Mouse (Mus musculus) kidney, postnatal 0 days (tissue): ENCODE results near the gene Gfy. TPM values are rescaled to one million over a fixed set of nuclear protein-coding genes. Genes with fewer than 3 reads are reported as not detected.

Experiments used
- ATAC-seq: fragments of 200-750 bp; cut with Nextera tagmentation; replicated peaks from 2 replicates; pipeline ENCODE4 v1.8.0; 2017; ENCODE audit warnings: low read depth, moderate number of reproducible peaks, moderate TSS enrichment, moderate library complexity; ENCODE audit not compliant: low FRiP score
- DNase-seq: peaks from one replicate; pipeline ENCODE4 v3.0.0-alpha.2; 2016; ENCODE audit warnings: low spot score
- H3K27ac ChIP-seq: fragments of 300-500 bp; sonication (generic); 2 replicates; pipeline ENCODE4 v1.5.1; 2014; ENCODE audit warnings: mild to moderate bottlenecking
- H3K27me3 ChIP-seq: fragments of 300-500 bp; sonication (generic); 2 replicates; pipeline ENCODE4 v1.6.1; 2014; ENCODE audit warnings: low read length, mixed read lengths; ENCODE audit not compliant: insufficient read depth
- H3K36me3 ChIP-seq: fragments of 300-500 bp; sonication (generic); 2 replicates; pipeline ENCODE4 v1.6.1; 2014; ENCODE audit warnings: low read length, mixed read lengths; ENCODE audit not compliant: insufficient read depth
- H3K4me1 ChIP-seq: fragments of 300-500 bp; sonication (generic); replicated peaks from 2 replicates; pipeline ENCODE4 v1.6.1; 2014; ENCODE audit warnings: antibody characterized with exemption, low read length, mixed read lengths; ENCODE audit not compliant: insufficient read depth
- H3K4me2 ChIP-seq: fragments of 300-500 bp; sonication (generic); 2 replicates; pipeline ENCODE4 v1.6.1; 2014; ENCODE audit warnings: mild to moderate bottlenecking, low read length, moderate library complexity, mixed read lengths
- H3K4me3 ChIP-seq: fragments of 300-500 bp; sonication (generic); replicated peaks from 2 replicates; pipeline ENCODE4 v1.5.1; 2014; ENCODE audit warnings: low read depth, low read length
- H3K9ac ChIP-seq: fragments of 300-500 bp; sonication (generic); 2 replicates; pipeline ENCODE4 v1.6.1; 2014; ENCODE audit warnings: low read depth, low read length
- H3K9me3 ChIP-seq: fragments of 300-500 bp; sonication (generic); replicated peaks from 2 replicates; pipeline ENCODE4 v1.6.1; 2016; ENCODE audit warnings: low read length, inconsistent platforms, mixed read lengths
- CTCF ChIP-seq: IDR thresholded peaks from 2 replicates; pipeline ENCODE4 v1.5.1; 2016; ENCODE audit warnings: antibody characterized with exemption, low read depth, mild to moderate bottlenecking, moderate library complexity
- WGBS: fragments of 180-500 bp; shearing (Covaris S2); extraction: QIAGEN DNeasy Blood & Tissue Kit; methylation state at CpG from one replicate; pipeline ENCODE4 v1.1.7; 2014; 5-methylcytosine and 5-hydroxymethylcytosine counted together
- polyA plus RNA-seq: library from polyadenylated mRNA; unstranded; fragments of >200 nt; fragmentation: Nextera tagmentation; extraction: Ambion mirVana; gene quantifications from 2 replicates; pipeline ENCODE4 v1.2.1, GENCODE M21; 2015

The Gfy gene
- polyA plus RNA-seq, 1 experiment from 2014 or later: not detected

- Histone ChIP-seq H3K9me3 (no peaks in the 10 kb centered on the region), H3K27me3 (0 out of 2 replicates have a peak, but pooled peaks cover 3% of the 10 kb centered on the region), H3K27ac (no peak overlapping the region), H3K4me2 (no peak overlapping the region), H3K9ac (no peak overlapping the region), H3K4me3 (no peak overlapping the region), H3K4me1 (peaks cover 11% of the 10 kb centered on the region), H3K36me3 (no peaks in the 10 kb centered on the region)
- WGBS: 61% methylated on average over 13 of the region's 13 CpGs
- no peak for TF ChIP-seq CTCF
- DNase-seq (no peak), ATAC-seq (no peak)
Observed at GRCm38 (mm10) chr7:45195341-45196175, 16.2 kb upstream of the Gfy start.

- TF ChIP-seq CTCF: no peak
- DNase-seq (no peak), ATAC-seq (no peak)
- peaks cover 11% of the 10 kb centered on the region for H3K4me1 ChIP-seq
- 0 out of 2 replicates have a peak, but pooled peaks cover 3% of the 10 kb centered on the region for H3K27me3 ChIP-seq
- H3K4me2 ChIP-seq: no peak overlapping the region
- no peak overlapping the region for H3K9ac ChIP-seq
- WGBS: 70% methylated on average over 17 of the region's 17 CpGs
- H3K9me3 ChIP-seq: no peaks in the 10 kb centered on the region
- H3K36me3 ChIP-seq: no peaks in the 10 kb centered on the region
- H3K4me3 ChIP-seq: no peak overlapping the region
- H3K27ac ChIP-seq: no peak overlapping the region
Observed at GRCm38 (mm10) chr7:45193871-45194785, 14.8 kb upstream of the Gfy start.

GRCm38 (mm10) chr7:45193406-45193805, 14.0 kb upstream of the Gfy start:
- Histone ChIP-seq H3K4me2 (no peak overlapping the region), H3K9ac (no peak overlapping the region), H3K36me3 (no peaks in the 10 kb centered on the region), H3K27ac (no peak overlapping the region), H3K4me3 (no peak overlapping the region), H3K9me3 (no peaks in the 10 kb centered on the region), H3K27me3 (0 out of 2 replicates have a peak, but pooled peaks cover 3% of the 10 kb centered on the region), H3K4me1 (peaks cover 11% of the 10 kb centered on the region)
- 53% methylated on average over 5 of the region's 5 CpGs for WGBS
- TF ChIP-seq CTCF: peak; percentile 38; the same call in 1 of the 2 replicates
- DNase-seq (no peak), ATAC-seq (no peak)

- no peak overlapping the region for H3K27ac ChIP-seq
- no peak overlapping the region for H3K4me2 ChIP-seq
- TF ChIP-seq CTCF: no peak
- H3K9me3 ChIP-seq: no peaks in the 10 kb centered on the region
- no peak overlapping the region for H3K4me3 ChIP-seq
- WGBS: 84% methylated on average over 7 of the region's 7 CpGs
- peaks cover 11% of the 10 kb centered on the region for H3K4me1 ChIP-seq
- ATAC-seq: no peak
- H3K9ac ChIP-seq: no peak overlapping the region
- no peak for DNase-seq
- 0 out of 2 replicates have a peak, but pooled peaks cover 3% of the 10 kb centered on the region for H3K27me3 ChIP-seq
- no peaks in the 10 kb centered on the region for H3K36me3 ChIP-seq
Observed at GRCm38 (mm10) chr7:45192585-45193310, 13.4 kb upstream of the Gfy start.

GRCm38 (mm10) chr7:45191803-45192363, 12.5 kb upstream of the Gfy start:
- Histone ChIP-seq H3K4me3 (no peak overlapping the region), H3K4me2 (no peak overlapping the region), H3K27ac (no peak overlapping the region), H3K4me1 (peaks cover 11% of the 10 kb centered on the region), H3K27me3 (0 out of 2 replicates have a peak, but pooled peaks cover 3% of the 10 kb centered on the region), H3K36me3 (no peaks in the 10 kb centered on the region), H3K9me3 (no peaks in the 10 kb centered on the region), H3K9ac (no peak overlapping the region)
- WGBS: 5% methylated on average over 8 of the region's 8 CpGs
- peak; percentile 86 for DNase-seq
- peak; percentile 65 for ATAC-seq
- no peak for TF ChIP-seq CTCF
